In genomic region chr8:121850018-121850417, GRCm38 (mm10) we compare ENCODE assay signal across 8 mouse cellular contexts. TPM values are rescaled to one million over a fixed set of nuclear protein-coding genes. Genes with fewer than 3 reads are reported as not detected.
A peak's percentile ranks its signal among the peaks of the same experiment; 100 is the strongest.
DNase-seq lines count a peak whose midpoint lies in the region; ATAC-seq lines count a peak whose summit lies in the region.

No protein-coding gene starts in this region.

- H3K27me3 ChIP-seq in midbrain, embryonic 10.5 days (ENCODE audit: low read depth, poor library complexity, severe bottlenecking), result peaks cover 14% of the 10 kb centered on the region; the same call in 1 of the 2 replicates
- no peaks in the 10 kb centered on the region for H3K27me3 ChIP-seq in midbrain, embryonic 16.5 days (ENCODE audit: control insufficient read depth, insufficient read depth, low read depth, low read length)
- peaks cover 5% of the 10 kb centered on the region; the same call in 1 of the 2 replicates for H3K27me3 ChIP-seq in forebrain, embryonic 13.5 days

- DNase-seq in midbrain, embryonic 10.5 days (ENCODE audit: low spot score), result peak; percentile 80
- peak; percentile 82 for DNase-seq in c-Kit-positive CD71-positive TER-119-positive erythroid progenitor cells, embryonic 14.5 days (ENCODE audit: low spot score)
- DNase-seq in left cerebral cortex, adult 8-10 months (ENCODE audit: low spot score in 2 of 2), result peak; percentile 42 to 59
- DNase-seq in spleen, postnatal 4 days (ENCODE audit: low spot score in 2 of 2), result peak; percentile 76 to 88

- ATAC-seq in midbrain, embryonic 16.5 days, result no peak
- ATAC-seq in forebrain, embryonic 13.5 days, result peak; percentile 57
- peak; percentile 56 to 72 for ATAC-seq in hematopoietic stem cell, adult 5-6 weeks (replicated peaks in 1 of 2; ENCODE audit: insufficient read depth in 1 of 2, low FRiP score in 2 of 2, low TSS enrichment in 1 of 2, low read depth in 1 of 2, poor library complexity in 2 of 2, severe bottlenecking in 2 of 2)
- ATAC-seq in megakaryocyte-erythroid progenitor cell, adult 5-6 weeks (replicated peaks; ENCODE audit: low FRiP score, low TSS enrichment, poor library complexity, severe bottlenecking), result peak; percentile 77

- no peak overlapping the region for H3K27ac ChIP-seq in midbrain, embryonic 10.5 days (replicated peaks)
- no peak overlapping the region for H3K27ac ChIP-seq in midbrain, embryonic 16.5 days (ENCODE audit: low read length)
- no peak overlapping the region for H3K27ac ChIP-seq in forebrain, embryonic 13.5 days

- no peaks in the 10 kb centered on the region for H3K9me3 ChIP-seq in midbrain, embryonic 10.5 days (replicated peaks)
- H3K9me3 ChIP-seq in midbrain, embryonic 16.5 days (replicated peaks; ENCODE audit: control insufficient read depth, low read length, poor library complexity, severe bottlenecking), result no peaks in the 10 kb centered on the region
- no peaks in the 10 kb centered on the region for H3K9me3 ChIP-seq in forebrain, embryonic 13.5 days (replicated peaks)

- peaks cover 13% of the 10 kb centered on the region for H3K36me3 ChIP-seq in midbrain, embryonic 10.5 days
- H3K36me3 ChIP-seq in midbrain, embryonic 16.5 days (ENCODE audit: control insufficient read depth, insufficient read depth, low read length), result no peaks in the 10 kb centered on the region
- no peaks in the 10 kb centered on the region for H3K36me3 ChIP-seq in forebrain, embryonic 13.5 days (ENCODE audit: poor library complexity, severe bottlenecking)

- no peak overlapping the region for H3K4me2 ChIP-seq in midbrain, embryonic 16.5 days (ENCODE audit: low read length)
- no peak overlapping the region for H3K4me2 ChIP-seq in forebrain, embryonic 13.5 days

- H3K4me3 ChIP-seq in midbrain, embryonic 10.5 days, result no peak overlapping the region
- H3K4me3 ChIP-seq in midbrain, embryonic 16.5 days (ENCODE audit: low read depth, low read length), result no peak overlapping the region
- H3K4me3 ChIP-seq in forebrain, embryonic 13.5 days, result no peak overlapping the region

- WGBS in midbrain, embryonic 10.5 days, result 15% methylated on average over 6 of the region's 6 CpGs
- 12% methylated on average over 6 of the region's 6 CpGs for WGBS in midbrain, embryonic 16.5 days
- 11% methylated on average over 6 of the region's 6 CpGs for WGBS in forebrain, embryonic 13.5 days

- no peak overlapping the region for H3K9ac ChIP-seq in midbrain, embryonic 16.5 days (ENCODE audit: low read depth, low read length)
- H3K9ac ChIP-seq in forebrain, embryonic 13.5 days, result no peak overlapping the region

- H3K4me1 ChIP-seq in midbrain, embryonic 10.5 days, result peaks cover 31% of the 10 kb centered on the region
- peaks cover 9% of the 10 kb centered on the region for H3K4me1 ChIP-seq in midbrain, embryonic 16.5 days (ENCODE audit: control insufficient read depth, insufficient read depth, low read length)
- H3K4me1 ChIP-seq in forebrain, embryonic 13.5 days, result peaks cover 19% of the 10 kb centered on the region

RNA-seq across cellular contexts. Expression of gene Klhdc4, which starts 20.6 kb away (rescaled TPM):
- 62.1 and 64.1 TPM in 2 replicates for polyA plus RNA-seq in midbrain, embryonic 10.5 days (2016; fragmentation: Nextera tagmentation; extraction: Ambion mirVana)
- 42.1 and 43.3 TPM in 2 replicates for polyA plus RNA-seq in midbrain, embryonic 16.5 days (2015; fragmentation: Nextera tagmentation; extraction: Ambion mirVana)
- polyA plus RNA-seq in forebrain, embryonic 13.5 days (2015; fragmentation: Nextera tagmentation; extraction: Ambion mirVana), result 44.3 and 50.6 TPM in 2 replicates
- total RNA-seq in hematopoietic stem cell, adult 5-6 weeks (2017), result 25.7 and 32.3 TPM in 2 replicates
- 10 to 100 TPM; 28.9 to 35.0 (median 32.2) TPM for total RNA-seq in left cerebral cortex, adult 8-10 months (2022)
- total RNA-seq in megakaryocyte-erythroid progenitor cell, adult 5-6 weeks (2014; fragmentation: Nextera tagmentation), result 45.6 and 50.3 TPM in 2 replicates
- 36.1 and 42.6 TPM in 2 replicates for total RNA-seq in megakaryocyte-erythroid progenitor cell, adult 5-6 weeks (2017)

RNA-seq across cellular contexts. Expression of gene Slc7a5, which starts 57.5 kb away (rescaled TPM):
- polyA plus RNA-seq in midbrain, embryonic 10.5 days (2016; fragmentation: Nextera tagmentation; extraction: Ambion mirVana), result 29.3 and 32.7 TPM in 2 replicates
- polyA plus RNA-seq in midbrain, embryonic 16.5 days (2015; fragmentation: Nextera tagmentation; extraction: Ambion mirVana), result 48.9 and 50.8 TPM in 2 replicates
- 28.1 and 30.6 TPM in 2 replicates for polyA plus RNA-seq in forebrain, embryonic 13.5 days (2015; fragmentation: Nextera tagmentation; extraction: Ambion mirVana)
- 15.9 and 18.2 TPM in 2 replicates for total RNA-seq in hematopoietic stem cell, adult 5-6 weeks (2017)
- 10 to 100 TPM; 57.0 to 73.5 (median 61.5) TPM for total RNA-seq in left cerebral cortex, adult 8-10 months (2022)
- total RNA-seq in megakaryocyte-erythroid progenitor cell, adult 5-6 weeks (2014; fragmentation: Nextera tagmentation), result 78.1 and 90.0 TPM in 2 replicates
- 23.6 and 43.1 TPM in 2 replicates for total RNA-seq in megakaryocyte-erythroid progenitor cell, adult 5-6 weeks (2017)
